Mouse (Mus musculus) liver, embryonic 16.5 days (tissue): ENCODE results near the gene Pbrm1. TPM values are rescaled to one million over a fixed set of nuclear protein-coding genes. Genes with fewer than 3 reads are reported as not detected.

Experiments used
- ATAC-seq: fragments of 200-750 bp; cut with Nextera tagmentation; 2 replicates; pipeline ENCODE4 v1.8.0; 2017; ENCODE audit warnings: low read depth, mild to moderate bottlenecking, moderate number of reproducible peaks, moderate library complexity
- H3K27ac ChIP-seq: fragments of 300-500 bp; sonication (generic); 2 replicates; pipeline ENCODE4 v1.5.1; 2014; ENCODE audit warnings: mild to moderate bottlenecking, low read length
- H3K27me3 ChIP-seq: fragments of 300-500 bp; sonication (generic); 2 replicates; pipeline ENCODE4 v1.6.1; 2014; ENCODE audit warnings: low read depth, low read length, mixed read lengths; ENCODE audit not compliant: control insufficient read depth, insufficient read depth
- H3K36me3 ChIP-seq: fragments of 300-500 bp; sonication (generic); 2 replicates; pipeline ENCODE4 v1.6.1; 2014; ENCODE audit warnings: mild to moderate bottlenecking; ENCODE audit not compliant: control insufficient read depth, insufficient read depth
- H3K4me1 ChIP-seq: fragments of 300-500 bp; sonication (generic); 2 replicates; pipeline ENCODE4 v1.6.1; 2014; ENCODE audit warnings: low read depth, low read length, mixed read lengths; ENCODE audit not compliant: control insufficient read depth
- H3K4me2 ChIP-seq: fragments of 300-500 bp; sonication (generic); 2 replicates; pipeline ENCODE4 v1.6.1; 2014; ENCODE audit warnings: low read depth, low read length, mixed read lengths
- H3K4me3 ChIP-seq: fragments of 300-500 bp; sonication (generic); 2 replicates; pipeline ENCODE4 v1.5.1; 2014; ENCODE audit warnings: low read depth, mild to moderate bottlenecking, low read length
- H3K9ac ChIP-seq: fragments of 300-500 bp; sonication (generic); 2 replicates; pipeline ENCODE4 v1.6.1; 2014; ENCODE audit warnings: low read depth, low read length
- H3K9me3 ChIP-seq: fragments of 300-500 bp; sonication (generic); replicated peaks from 2 replicates; pipeline ENCODE4 v1.6.1; 2016; ENCODE audit warnings: low read length; ENCODE audit not compliant: control insufficient read depth
- WGBS: fragments of 180-500 bp; shearing (Covaris S2); extraction: QIAGEN DNeasy Blood & Tissue Kit; methylation state at CpG from one replicate; pipeline ENCODE4 v1.1.7; 2014; ENCODE audit not compliant: insufficient replicate concordance; 5-methylcytosine and 5-hydroxymethylcytosine counted together
- polyA plus RNA-seq: library from polyadenylated mRNA; unstranded; fragments of >200 nt; fragmentation: Nextera tagmentation; extraction: Ambion mirVana; gene quantifications from 2 replicates; pipeline ENCODE4 v1.2.1, GENCODE M21; 2015

Gene Pbrm1
- polyA plus RNA-seq, 1 experiment from 2014 or later = 52.9 TPM

DNA sequence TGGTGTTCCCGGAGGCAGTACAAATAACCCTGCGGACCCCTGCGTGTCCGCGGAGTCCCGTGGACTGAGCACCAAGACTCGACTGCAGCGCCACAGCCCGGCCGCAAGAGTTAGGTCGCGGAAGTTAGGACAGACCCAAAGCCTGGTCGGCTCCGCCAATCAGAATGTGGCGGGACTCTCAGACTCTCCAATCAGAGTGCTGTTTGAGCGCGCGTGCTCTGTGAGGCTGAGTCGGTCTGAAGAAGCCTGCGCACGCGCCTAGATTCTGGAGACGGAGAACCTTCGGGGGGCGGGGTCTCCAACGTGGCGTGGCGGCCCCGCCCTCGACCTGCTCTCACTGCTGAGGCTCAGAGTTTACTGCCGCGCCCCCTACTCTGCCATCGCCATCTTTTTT is 109.9 kb downstream of the Pbrm1 start, which contains the start of gene Smim4:
Gene Smim4 (minus strand): TSS at position 131 of the 394 bp plus-strand sequence.
- Histone ChIP-seq H3K9ac (peak within 1 kb of the TSS; percentile 85), H3K4me2 (peak within 1 kb of the TSS; percentile 88), H3K9me3 (no peaks in the 10 kb centered on the region), H3K4me3 (peak within 1 kb of the TSS; percentile 92), H3K4me1 (peaks cover 70% of the 10 kb centered on the region), H3K36me3 (no peaks in the 10 kb centered on the region; the same call in 1 of the 2 replicates), H3K27ac (peak within 1 kb of the TSS; percentile 89), H3K27me3 (no peaks in the 10 kb centered on the region)
- whole genome bisulfite sequencing = under 1% methylated on average over 33 of the region's 33 CpGs
- peak; percentile 91 for ATAC-seq

DNA sequence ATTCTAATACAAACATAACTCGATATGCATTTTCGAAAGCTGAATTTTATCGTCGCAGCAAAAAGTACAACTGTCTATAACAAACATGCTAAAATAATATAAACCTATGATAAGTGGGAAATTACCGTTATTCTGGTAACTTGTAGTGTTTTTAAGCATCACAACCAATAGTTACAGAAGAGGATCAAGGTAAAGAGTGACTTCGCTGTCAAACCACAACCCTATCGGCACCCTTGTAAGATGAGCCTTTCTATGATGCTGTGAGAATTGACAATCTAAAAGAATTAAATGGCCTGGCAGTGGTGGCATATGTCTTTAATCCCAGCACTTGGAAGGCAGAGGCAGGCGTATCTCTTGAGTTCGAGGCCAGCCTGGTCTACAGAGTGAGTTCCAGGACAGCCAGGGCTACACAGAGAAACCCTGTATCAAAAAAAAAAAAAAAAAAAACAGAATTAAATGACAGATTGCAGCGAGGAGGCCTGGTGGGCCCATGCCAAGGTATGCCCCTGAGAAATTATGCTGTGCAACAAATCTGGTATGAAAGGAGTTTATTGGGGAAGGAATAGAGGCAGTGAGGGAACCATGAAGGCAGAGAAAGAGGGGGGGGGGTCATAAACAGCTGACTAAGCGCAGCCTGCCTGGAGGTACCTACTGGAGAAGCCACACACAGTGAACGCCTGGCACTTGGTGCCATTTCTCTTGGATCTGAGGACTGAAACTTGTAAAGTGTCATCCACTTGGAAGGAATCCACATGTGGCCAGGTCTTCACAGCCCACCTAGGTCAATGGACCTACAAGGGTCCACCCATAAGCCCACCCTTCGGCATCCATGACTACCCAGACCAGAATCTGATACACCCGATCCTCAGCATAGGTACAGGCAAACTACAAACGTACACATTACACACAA is 110.6 kb downstream of the Pbrm1 start:
- Histone ChIP-seq H3K27ac (peak overlapping the region; percentile 54), H3K9me3 (no peaks in the 10 kb centered on the region), H3K27me3 (no peaks in the 10 kb centered on the region), H3K36me3 (peaks cover under 1% of the 10 kb centered on the region; the same call in 1 of the 2 replicates), H3K4me1 (peaks cover 72% of the 10 kb centered on the region), H3K4me2 (peak overlapping the region; percentile 92), H3K4me3 (peak overlapping the region; percentile 92), H3K9ac (peak overlapping the region; percentile 58)
- 53% methylated on average over 15 of the region's 15 CpGs for WGBS
- ATAC-seq = no peak

GRCm38 (mm10) chr14:31130236-31131220 is 111.6 kb downstream of the Pbrm1 start, which contains the start of gene Nt5dc2:
Nt5dc2 (plus strand) TSS chr14:31131053.
- ATAC-seq = peak; percentile 68
- peaks cover 6% of the 10 kb centered on the region; the same call in 1 of the 2 replicates for H3K36me3 ChIP-seq
- no peaks in the 10 kb centered on the region for H3K27me3 ChIP-seq
- H3K9me3 ChIP-seq = no peaks in the 10 kb centered on the region
- peak within 1 kb of the TSS; percentile 92 for H3K4me2 ChIP-seq
- peak within 1 kb of the TSS; percentile 83 for H3K4me3 ChIP-seq
- peak within 1 kb of the TSS; percentile 70 for H3K27ac ChIP-seq
- 5% methylated on average over 56 of the region's 63 CpGs for WGBS
- peaks cover 63% of the 10 kb centered on the region for H3K4me1 ChIP-seq
- H3K9ac ChIP-seq = peak within 1 kb of the TSS; percentile 86

DNA sequence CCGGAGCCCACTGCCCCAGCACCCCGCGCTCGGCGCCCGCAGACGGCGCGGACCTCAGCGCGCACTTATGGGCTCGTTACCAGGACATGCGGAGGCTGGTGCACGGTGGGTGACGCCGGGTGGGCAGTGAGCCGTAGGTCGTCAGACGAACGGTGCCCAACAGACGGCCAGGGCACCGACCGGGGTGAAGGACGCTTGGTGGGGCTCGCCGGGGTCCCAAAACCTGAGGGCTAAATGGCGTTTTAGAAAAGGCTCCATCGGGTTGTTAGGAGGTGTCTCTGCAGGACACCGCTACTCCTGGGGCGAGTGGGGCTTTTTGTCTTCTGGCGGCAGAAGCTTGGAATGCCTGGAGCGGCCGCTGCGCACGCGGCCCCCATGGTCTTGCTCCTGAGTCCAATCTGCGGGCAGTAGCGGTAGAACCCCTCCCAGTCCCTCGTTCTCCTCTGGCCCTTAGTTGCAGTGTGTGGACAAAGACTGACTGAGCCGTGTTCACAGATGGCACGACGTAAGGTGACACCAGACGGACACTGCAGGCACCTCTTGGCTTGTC is 112.4 kb downstream of the Pbrm1 start:
- peak overlapping the region; percentile 83 for H3K4me3 ChIP-seq
- H3K9ac ChIP-seq = peak overlapping the region; percentile 86
- no peaks in the 10 kb centered on the region for H3K27me3 ChIP-seq
- H3K4me1 ChIP-seq = peaks cover 55% of the 10 kb centered on the region
- no peak for ATAC-seq
- H3K27ac ChIP-seq = peak overlapping the region; percentile 70
- peak overlapping the region; percentile 92 for H3K4me2 ChIP-seq
- no peaks in the 10 kb centered on the region for H3K9me3 ChIP-seq
- peaks cover 14% of the 10 kb centered on the region for H3K36me3 ChIP-seq
- under 1% methylated on average over 43 of the region's 43 CpGs for WGBS

DNA sequence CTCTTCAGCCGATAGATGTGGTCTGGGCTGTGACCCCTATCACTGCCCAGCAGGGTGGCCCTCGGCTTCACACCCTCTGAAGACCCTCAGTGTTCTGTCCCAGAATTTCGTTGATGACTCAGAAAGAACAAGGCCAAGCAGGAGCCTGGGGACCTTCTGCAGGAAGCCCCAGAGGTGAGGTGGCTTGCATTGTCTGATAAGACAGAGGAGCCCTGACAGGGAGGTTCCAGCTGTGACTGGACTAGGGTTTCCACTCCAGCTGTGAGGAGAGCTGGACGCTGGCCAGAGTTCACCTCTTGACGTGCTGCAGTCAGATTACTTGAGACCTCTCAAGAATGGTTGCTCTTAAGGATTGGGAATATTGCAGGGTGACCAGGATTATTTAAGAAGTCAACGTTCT is 113.1 kb downstream of the Pbrm1 start:
- Histone ChIP-seq H3K4me3 (peak overlapping the region; percentile 83), H3K27me3 (no peaks in the 10 kb centered on the region), H3K36me3 (peaks cover 18% of the 10 kb centered on the region), H3K9ac (peak overlapping the region; percentile 86), H3K27ac (peak overlapping the region; percentile 62), H3K4me2 (peak overlapping the region; percentile 92), H3K9me3 (no peaks in the 10 kb centered on the region), H3K4me1 (peaks cover 48% of the 10 kb centered on the region)
- ATAC-seq = no peak
- WGBS = 4% methylated on average over 6 of the region's 6 CpGs

GRCm38 (mm10) chr14:31132491-31132975 is 113.6 kb downstream of the Pbrm1 start:
- ATAC-seq = no peak
- Histone ChIP-seq H3K27me3 (no peaks in the 10 kb centered on the region), H3K9ac (peak overlapping the region; percentile 86), H3K9me3 (no peaks in the 10 kb centered on the region), H3K4me1 (peaks cover 43% of the 10 kb centered on the region), H3K4me3 (peak overlapping the region; percentile 83), H3K36me3 (peaks cover 21% of the 10 kb centered on the region), H3K27ac (peak overlapping the region; percentile 62), H3K4me2 (peak overlapping the region; percentile 92)
- 68% methylated on average over 7 of the region's 7 CpGs for WGBS

GRCm38 (mm10) chr14:31133023-31133665 is 114.2 kb downstream of the Pbrm1 start:
- no peaks in the 10 kb centered on the region for H3K27me3 ChIP-seq
- H3K9me3 ChIP-seq = no peaks in the 10 kb centered on the region
- H3K27ac ChIP-seq = peak overlapping the region; percentile 62
- 54% methylated on average over 11 of the region's 11 CpGs for WGBS
- H3K4me1 ChIP-seq = peaks cover 43% of the 10 kb centered on the region
- peak; percentile 30 for ATAC-seq
- H3K4me2 ChIP-seq = peak overlapping the region; percentile 92
- H3K9ac ChIP-seq = no peak overlapping the region
- peaks cover 26% of the 10 kb centered on the region for H3K36me3 ChIP-seq
- no peak overlapping the region for H3K4me3 ChIP-seq
